Mouse (Mus musculus): ENCODE results near the gene Gprin1. TPM values are rescaled to one million over a fixed set of nuclear protein-coding genes. Genes with fewer than 3 reads are reported as not detected.

Gprin1 gene
- polyA plus RNA-seq, 1 experiment: 0.18 TPM

- Histone ChIP-seq H3K27ac (ENCODE audit: insufficient read depth, low read depth, low read length) (no peak overlapping the region), H3K4me1 (ENCODE audit: control insufficient read depth, insufficient read depth, insufficient read length, low read length) (no peaks in the 10 kb centered on the region), H3K27me3 (ENCODE audit: control insufficient read depth, insufficient read depth, low read length) (no peaks in the 10 kb centered on the region), H3K4me3 (ENCODE audit: low read depth, low read length) (no peak overlapping the region), H3K36me3 (ENCODE audit: control insufficient read depth, insufficient read depth, low read length) (no peaks in the 10 kb centered on the region)
- WGBS: 85% methylated on average over 3 of the region's 3 CpGs
- no peak for TF ChIP-seq POLR2A (IDR thresholded peaks at IDR 0.05; ENCODE audit: low read depth, low read length)
Observed at GRCm38 (mm10) chr13:54781086-54781485, 31.4 kb upstream of the Gprin1 start.

GRCm38 (mm10) chr13:54780592-54780991 is 30.9 kb upstream of the Gprin1 start:
- TF ChIP-seq CTCF (IDR thresholded peaks at IDR 0.05; ENCODE audit: extremely low read depth, insufficient read length, insufficient replicate concordance, low read depth, low read length) (no peak), POLR2A (IDR thresholded peaks at IDR 0.05; ENCODE audit: low read depth, low read length) (no peak)
- no peak overlapping the region for H3K27ac ChIP-seq (ENCODE audit: insufficient read depth, low read depth, low read length)
- no peaks in the 10 kb centered on the region for H3K4me1 ChIP-seq (ENCODE audit: control insufficient read depth, insufficient read depth, insufficient read length, low read length)
- no peaks in the 10 kb centered on the region for H3K36me3 ChIP-seq (ENCODE audit: control insufficient read depth, insufficient read depth, low read length)
- no peak overlapping the region for H3K4me3 ChIP-seq (ENCODE audit: low read depth, low read length)
- WGBS: 79% methylated on average over 3 of the region's 3 CpGs
- H3K27me3 ChIP-seq (ENCODE audit: control insufficient read depth, insufficient read depth, low read length): no peaks in the 10 kb centered on the region

GRCm38 (mm10) chr13:54767012-54767411 is 17.3 kb upstream of the Gprin1 start:
- Histone ChIP-seq H3K4me3 (ENCODE audit: low read depth, low read length) (no peak overlapping the region), H3K27ac (ENCODE audit: insufficient read depth, low read depth, low read length) (no peak overlapping the region), H3K36me3 (ENCODE audit: control insufficient read depth, insufficient read depth, low read length) (no peaks in the 10 kb centered on the region), H3K27me3 (ENCODE audit: control insufficient read depth, insufficient read depth, low read length) (peaks cover 20% of the 10 kb centered on the region), H3K4me1 (ENCODE audit: control insufficient read depth, insufficient read depth, insufficient read length, low read length) (peaks cover 9% of the 10 kb centered on the region)
- 75% methylated on average over 4 of the region's 4 CpGs for WGBS
- TF ChIP-seq POLR2A (IDR thresholded peaks at IDR 0.05; ENCODE audit: low read depth, low read length) (no peak), CTCF (IDR thresholded peaks at IDR 0.05; ENCODE audit: extremely low read depth, insufficient read length, insufficient replicate concordance, low read depth, low read length) (no peak)

GRCm38 (mm10) chr13:54766192-54766768 is 16.6 kb upstream of the Gprin1 start, which contains the start of gene Sncb:
Gene Sncb (minus strand): TSS chr13:54766595.
- no peak within 1 kb of the TSS for H3K27ac ChIP-seq (ENCODE audit: insufficient read depth, low read depth, low read length)
- H3K4me3 ChIP-seq (ENCODE audit: low read depth, low read length): peak within 1 kb of the TSS; percentile 53
- peaks cover 9% of the 10 kb centered on the region for H3K4me1 ChIP-seq (ENCODE audit: control insufficient read depth, insufficient read depth, insufficient read length, low read length)
- WGBS: 3% methylated on average over 35 of the region's 35 CpGs
- TF ChIP-seq CTCF (IDR thresholded peaks at IDR 0.05; ENCODE audit: extremely low read depth, insufficient read length, insufficient replicate concordance, low read depth, low read length) (peak; percentile 22; the same call in 1 of the 2 replicates), POLR2A (IDR thresholded peaks at IDR 0.05; ENCODE audit: low read depth, low read length) (no peak)
- H3K36me3 ChIP-seq (ENCODE audit: control insufficient read depth, insufficient read depth, low read length): no peaks in the 10 kb centered on the region
- H3K27me3 ChIP-seq (ENCODE audit: control insufficient read depth, insufficient read depth, low read length): peaks cover 20% of the 10 kb centered on the region

GRCm38 (mm10) chr13:54765281-54766191 is 15.9 kb upstream of the Gprin1 start:
- Histone ChIP-seq H3K27me3 (ENCODE audit: control insufficient read depth, insufficient read depth, low read length) (peaks cover 20% of the 10 kb centered on the region), H3K4me3 (ENCODE audit: low read depth, low read length) (peak overlapping the region; percentile 53), H3K36me3 (ENCODE audit: control insufficient read depth, insufficient read depth, low read length) (no peaks in the 10 kb centered on the region), H3K4me1 (ENCODE audit: control insufficient read depth, insufficient read depth, insufficient read length, low read length) (peaks cover 9% of the 10 kb centered on the region), H3K27ac (ENCODE audit: insufficient read depth, low read depth, low read length) (no peak overlapping the region)
- TF ChIP-seq POLR2A (IDR thresholded peaks at IDR 0.05; ENCODE audit: low read depth, low read length) (no peak), CTCF (IDR thresholded peaks at IDR 0.05; ENCODE audit: extremely low read depth, insufficient read length, insufficient replicate concordance, low read depth, low read length) (no peak)
- 7% methylated on average over 44 of the region's 44 CpGs for WGBS

- H3K4me1 ChIP-seq (ENCODE audit: control insufficient read depth, insufficient read depth, insufficient read length, low read length): peaks cover 12% of the 10 kb centered on the region
- no peak overlapping the region for H3K4me3 ChIP-seq (ENCODE audit: low read depth, low read length)
- peaks cover 11% of the 10 kb centered on the region for H3K27me3 ChIP-seq (ENCODE audit: control insufficient read depth, insufficient read depth, low read length)
- TF ChIP-seq CTCF (IDR thresholded peaks at IDR 0.05; ENCODE audit: extremely low read depth, insufficient read length, insufficient replicate concordance, low read depth, low read length) (no peak), POLR2A (IDR thresholded peaks at IDR 0.05; ENCODE audit: low read depth, low read length) (no peak)
- H3K27ac ChIP-seq (ENCODE audit: insufficient read depth, low read depth, low read length): no peak overlapping the region
- WGBS: 76% methylated on average over 7 of the region's 7 CpGs
- H3K36me3 ChIP-seq (ENCODE audit: control insufficient read depth, insufficient read depth, low read length): no peaks in the 10 kb centered on the region
Observed at GRCm38 (mm10) chr13:54760906-54761305, 11.2 kb upstream of the Gprin1 start.

- Histone ChIP-seq H3K27me3 (ENCODE audit: control insufficient read depth, insufficient read depth, low read length) (peaks cover 4% of the 10 kb centered on the region), H3K4me1 (ENCODE audit: control insufficient read depth, insufficient read depth, insufficient read length, low read length) (peaks cover 8% of the 10 kb centered on the region; the same call in 1 of the 2 replicates), H3K27ac (ENCODE audit: insufficient read depth, low read depth, low read length) (no peak overlapping the region), H3K4me3 (ENCODE audit: low read depth, low read length) (no peak overlapping the region), H3K36me3 (ENCODE audit: control insufficient read depth, insufficient read depth, low read length) (no peaks in the 10 kb centered on the region)
- no peak for TF ChIP-seq CTCF (IDR thresholded peaks at IDR 0.05; ENCODE audit: extremely low read depth, insufficient read length, insufficient replicate concordance, low read depth, low read length)
- TF ChIP-seq POLR2A (IDR thresholded peaks at IDR 0.05; ENCODE audit: low read depth, low read length): no peak
- 66% methylated on average over 8 of the region's 8 CpGs for WGBS
Observed at GRCm38 (mm10) chr13:54760164-54760795, 10.6 kb upstream of the Gprin1 start.
